Comparison of ENCODE assay signal across 8 mouse cellular contexts in the genomic region with DNA sequence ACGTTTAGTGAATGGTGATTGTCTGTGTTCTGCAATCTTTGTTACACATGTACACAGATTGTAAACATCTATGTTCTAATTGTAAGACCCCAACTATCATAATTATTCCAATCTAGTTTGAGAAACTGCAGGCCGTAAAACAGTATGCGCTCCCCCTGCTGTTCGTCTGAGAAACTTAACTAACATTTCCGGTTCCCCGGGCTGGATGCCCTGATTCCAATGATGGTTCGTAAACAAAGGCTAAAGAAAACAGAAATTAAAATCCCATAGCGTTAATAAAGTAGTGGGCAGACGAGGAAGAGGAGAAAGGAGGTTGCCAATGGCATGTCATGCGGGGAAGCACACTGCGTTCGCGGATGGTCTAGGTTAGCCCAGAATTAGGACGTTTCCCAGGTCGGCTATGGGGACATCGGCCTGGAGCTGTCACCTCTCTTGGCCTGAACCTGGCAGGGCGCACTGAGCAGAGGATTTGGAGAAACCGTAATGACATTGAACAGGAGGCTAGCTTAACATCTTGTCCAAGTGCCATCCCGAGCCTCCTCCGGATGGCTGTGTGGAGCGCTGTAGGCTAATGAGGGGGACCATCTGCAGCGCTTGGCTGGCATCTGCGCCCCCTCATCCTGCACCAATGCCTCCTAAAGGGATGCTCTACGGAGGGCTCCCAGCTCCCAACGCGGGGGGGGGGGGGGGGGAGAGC. TPM values are rescaled to one million over a fixed set of nuclear protein-coding genes. Genes with fewer than 3 reads are reported as not detected.
DNase-seq lines count a peak whose midpoint lies in the region; ATAC-seq and TF ChIP-seq lines count a peak whose summit lies in the region.

No protein-coding gene starts in this region.

- peak; percentile 88 for ATAC-seq in hindbrain, postnatal 0 days
- no peak for ATAC-seq in limb, embryonic 12.5 days (ENCODE audit: insufficient number of reproducible peaks, insufficient read depth, low FRiP score, low TSS enrichment, low read depth)
- ATAC-seq in midbrain, embryonic 12.5 days (ENCODE audit: low FRiP score, low read depth): peak; percentile 82

- no peaks in the 10 kb centered on the region for H3K36me3 ChIP-seq in forebrain, embryonic 10.5 days (replicated peaks)
- H3K36me3 ChIP-seq in hindbrain, postnatal 0 days (ENCODE audit: insufficient read depth, low read length): no peaks in the 10 kb centered on the region
- no peaks in the 10 kb centered on the region for H3K36me3 ChIP-seq in limb, embryonic 12.5 days
- H3K36me3 ChIP-seq in midbrain, embryonic 12.5 days: no peaks in the 10 kb centered on the region

- H3K4me2 ChIP-seq in hindbrain, postnatal 0 days (ENCODE audit: low read depth, low read length): peak overlapping the region; percentile 62
- peak overlapping the region; percentile 55 for H3K4me2 ChIP-seq in limb, embryonic 12.5 days
- peak overlapping the region; percentile 60 for H3K4me2 ChIP-seq in midbrain, embryonic 12.5 days (replicated peaks)

- peak overlapping the region; percentile 43 for H3K9ac ChIP-seq in hindbrain, postnatal 0 days (replicated peaks; ENCODE audit: low read length)
- H3K9ac ChIP-seq in limb, embryonic 12.5 days (replicated peaks): peak overlapping the region; percentile 24
- peak overlapping the region; percentile 52; the same call in 1 of the 2 replicates for H3K9ac ChIP-seq in midbrain, embryonic 12.5 days (replicated peaks)

- H3K27me3 ChIP-seq in forebrain, embryonic 10.5 days (ENCODE audit: poor library complexity, severe bottlenecking): peaks cover 41% of the 10 kb centered on the region
- no peaks in the 10 kb centered on the region for H3K27me3 ChIP-seq in hindbrain, postnatal 0 days (ENCODE audit: insufficient read depth, low read length)
- peaks cover 4% of the 10 kb centered on the region; the same call in 1 of the 2 replicates for H3K27me3 ChIP-seq in limb, embryonic 12.5 days
- peaks cover 9% of the 10 kb centered on the region for H3K27me3 ChIP-seq in midbrain, embryonic 12.5 days

- H3K27ac ChIP-seq in forebrain, embryonic 10.5 days: peak overlapping the region; percentile 51; the same call in 1 of the 2 replicates
- H3K27ac ChIP-seq in hindbrain, postnatal 0 days: peak overlapping the region; percentile 51; the same call in 1 of the 2 replicates
- no peak overlapping the region for H3K27ac ChIP-seq in limb, embryonic 12.5 days
- 0 out of 2 replicates have a peak overlapping the region, but pooled peaks have one; percentile 30 for H3K27ac ChIP-seq in midbrain, embryonic 12.5 days (replicated peaks)

- H3K4me3 ChIP-seq in forebrain, embryonic 10.5 days: peak overlapping the region; percentile 52
- peak overlapping the region; percentile 31 for H3K4me3 ChIP-seq in hindbrain, postnatal 0 days (ENCODE audit: low read length)
- peak overlapping the region; percentile 29 for H3K4me3 ChIP-seq in limb, embryonic 12.5 days (replicated peaks)
- peak overlapping the region; percentile 35 for H3K4me3 ChIP-seq in midbrain, embryonic 12.5 days

- DNase-seq in frontal cortex, postnatal 36 days (ENCODE audit: low spot score in 2 of 2): peak; percentile 33 to 59
- DNase-seq in frontal cortex, postnatal 10 days (ENCODE audit: low spot score in 2 of 2): no peak
- DNase-seq in adrenal gland, postnatal 36 days: peak; percentile 35 to 70
- DNase-seq in forebrain, embryonic 10.5 days (ENCODE audit: extremely low spot score, low spot score): no peak
- DNase-seq in hindbrain, postnatal 0 days (ENCODE audit: low spot score): peak; percentile 74
- peak; percentile 75 for DNase-seq in testis, postnatal 10 days (ENCODE audit: low spot score)

- no peaks in the 10 kb centered on the region for H3K9me3 ChIP-seq in forebrain, embryonic 10.5 days
- H3K9me3 ChIP-seq in hindbrain, postnatal 0 days (ENCODE audit: low read length): no peaks in the 10 kb centered on the region
- no peaks in the 10 kb centered on the region for H3K9me3 ChIP-seq in limb, embryonic 12.5 days
- H3K9me3 ChIP-seq in midbrain, embryonic 12.5 days: no peaks in the 10 kb centered on the region

- peaks cover 7% of the 10 kb centered on the region for H3K4me1 ChIP-seq in forebrain, embryonic 10.5 days
- no peaks in the 10 kb centered on the region for H3K4me1 ChIP-seq in hindbrain, postnatal 0 days (ENCODE audit: insufficient read depth, low read length)
- peaks cover 28% of the 10 kb centered on the region for H3K4me1 ChIP-seq in limb, embryonic 12.5 days (replicated peaks)
- H3K4me1 ChIP-seq in midbrain, embryonic 12.5 days: peaks cover 5% of the 10 kb centered on the region; the same call in 1 of the 2 replicates

- 12% methylated on average over 25 of the region's 26 CpGs for WGBS in forebrain, embryonic 10.5 days
- 7% methylated on average over 25 of the region's 26 CpGs for WGBS in hindbrain, postnatal 0 days
- 8% methylated on average over 26 of the region's 26 CpGs for WGBS in limb, embryonic 12.5 days
- WGBS in midbrain, embryonic 12.5 days: 9% methylated on average over 26 of the region's 26 CpGs

- peak; percentile 63 for TF ChIP-seq CTCF in hindbrain, postnatal 0 days (IDR thresholded peaks at IDR 0.05; ENCODE audit: low read depth)

RNA-seq across cellular contexts. Expression of a gene that starts 55.7 kb away (rescaled TPM):
- 100 to 1,000 TPM; 389 to 435 TPM for total RNA-seq in adrenal gland, postnatal 36 days (2021)
- polyA plus RNA-seq in forebrain, embryonic 10.5 days (2016; fragmentation: Nextera tagmentation; extraction: Ambion mirVana): 405 and 428 TPM in 2 replicates
- total RNA-seq in hindbrain, postnatal 0 days (2014; rRNA removed): 64.9 and 67.8 TPM in 2 replicates
- polyA plus RNA-seq in hindbrain, postnatal 0 days (2015; fragmentation: Nextera tagmentation; extraction: Ambion mirVana): 131 and 137 TPM in 2 replicates
- polyA plus RNA-seq in limb, embryonic 12.5 days (2016; fragmentation: Nextera tagmentation; extraction: Ambion mirVana): 393 and 427 TPM in 2 replicates
- polyA plus RNA-seq in midbrain, embryonic 12.5 days (2016; fragmentation: Nextera tagmentation; extraction: Ambion mirVana): 345 and 374 TPM in 2 replicates

Comparison
In these comparisons a context has a peak if more than half of its experiments do, and no peak if none do; other contexts are left out.
1. DNase-seq: peak in frontal cortex, postnatal 36 days (2 of 2), adrenal gland, postnatal 36 days (2 of 2), hindbrain, postnatal 0 days (single experiment) and testis, postnatal 10 days (single experiment); none in frontal cortex, postnatal 10 days (0 of 2) and forebrain, embryonic 10.5 days (single experiment).
2. Peak in every context shown above with its lines, with median percentiles within 50 percentile points of each other: H3K4me3 ChIP-seq, H3K4me2 ChIP-seq and H3K9ac ChIP-seq.